In genomic region chrX:75814123-75814522, GRCm38 (mm10) we compare ENCODE assay signal across 15 mouse cellular contexts.
"Had no signal": no experiment of that assay in that cellular context is flagged by ENCODE, and none has a peak within 500 bp of the region (broad histone marks: within the 10 kb centered on the region; RNA-seq: fewer than 3 reads in every experiment).

No protein-coding gene starts in this region.

- ATAC-seq: liver, embryonic 12.5 days had no signal

- H3K27me3 ChIP-seq: limb, embryonic 15.5 days; liver, embryonic 12.5 days; neural tube, embryonic 15.5 days; stomach, embryonic 15.5 days had no signal

- H3K9ac ChIP-seq: limb, embryonic 15.5 days; liver, embryonic 12.5 days; lung, embryonic 14.5 days; neural tube, embryonic 15.5 days; stomach, embryonic 15.5 days had no signal

- H3K9me3 ChIP-seq: limb, embryonic 15.5 days; liver, embryonic 12.5 days; midbrain, embryonic 10.5 days; neural tube, embryonic 15.5 days; stomach, embryonic 15.5 days had no signal

- H3K27ac ChIP-seq: limb, embryonic 15.5 days; liver, embryonic 12.5 days; midbrain, embryonic 10.5 days; neural tube, embryonic 15.5 days; stomach, embryonic 15.5 days had no signal

- H3K4me3 ChIP-seq: limb, embryonic 15.5 days; liver, embryonic 12.5 days; midbrain, embryonic 10.5 days; myocyte; neural tube, embryonic 15.5 days; stomach, embryonic 15.5 days had no signal

- H3K4me2 ChIP-seq: limb, embryonic 15.5 days; liver, embryonic 12.5 days; lung, embryonic 14.5 days; neural tube, embryonic 15.5 days; stomach, embryonic 15.5 days had no signal

- DNase-seq: kidney, adult 8-10 months; kidney, postnatal 36 days; lung, embryonic 14.5 days; lung, postnatal 10 days; lung, postnatal 4 days; midbrain, embryonic 14.5 days; right cerebral cortex, postnatal 4 days; spleen, adult 18-20 months; thymus, postnatal 36 days had no signal

- H3K4me1 ChIP-seq: limb, embryonic 15.5 days; liver, embryonic 12.5 days; midbrain, embryonic 10.5 days; neural tube, embryonic 15.5 days; stomach, embryonic 15.5 days had no signal

- H3K36me3 ChIP-seq: limb, embryonic 15.5 days; liver, embryonic 12.5 days; midbrain, embryonic 10.5 days; neural tube, embryonic 15.5 days; stomach, embryonic 15.5 days had no signal
